Mouse (Mus musculus): Measurements from ENCODE around the gene Depdc5.

- no peak for TF ChIP-seq MAX (IDR thresholded peaks at IDR 0.05; ENCODE audit: low read depth)
- no peak for TF ChIP-seq TCF12 (IDR thresholded peaks at IDR 0.05; ENCODE audit: insufficient read depth, poor library complexity, severe bottlenecking)
- TF ChIP-seq POLR2AphosphoS2 (IDR thresholded peaks at IDR 0.05; ENCODE audit: insufficient read length, low read depth): no peak
- no peak for TF ChIP-seq REST (IDR thresholded peaks at IDR 0.05; ENCODE audit: insufficient read depth, insufficient read length)
- no peak for TF ChIP-seq POLR2A (IDR thresholded peaks at IDR 0.05; ENCODE audit: insufficient read length, low read depth)
Measured at GRCm38 (mm10) chr5:32930761-32931160, 67.3 kb downstream of the Depdc5 start.

Data from myocyte (in vitro differentiated cells).